Mouse (Mus musculus) small intestine, adult 2 months (tissue): Measurements from ENCODE around the gene Akap13.

Experiments used
- CTCF ChIP-seq: fragments of 200-500 bp; IDR thresholded peaks from 2 replicates; pipeline ENCODE4 v1.5.1; 2012; ENCODE audit warnings: low read depth, mild to moderate bottlenecking, control low read depth, inconsistent platforms, low read length, moderate library complexity, mixed read lengths; ENCODE audit not compliant: insufficient replicate concordance, insufficient read length; ENCODE audit errors: extremely low read depth
- POLR2A ChIP-seq: fragments of 200-500 bp; IDR thresholded peaks from 2 replicates; pipeline ENCODE4 v1.6.1; 2012; ENCODE audit warnings: low read depth, mild to moderate bottlenecking, control low read depth, inconsistent platforms, low read length, moderate library complexity

- TF ChIP-seq CTCF (no peak), POLR2A (no peak)
Measured at GRCm38 (mm10) chr7:75712808-75713207, 257.5 kb downstream of the Akap13 start.
